Mouse (Mus musculus) heart, adult 2 months (tissue): ENCODE measurements around the gene D930020B18Rik.

Source experiments
- CTCF ChIP-seq: fragments of 200-600 bp; IDR thresholded peaks from 2 replicates; pipeline ENCODE4 v1.8.1; 2022; ENCODE audit warnings: antibody characterized with exemption, mild to moderate bottlenecking, moderate library complexity
- POLR2A ChIP-seq: fragments of 200-500 bp; IDR thresholded peaks from 2 replicates; pipeline ENCODE4 v1.6.1; 2011; ENCODE audit warnings: mild to moderate bottlenecking, low read depth, low read length, control low read depth; ENCODE audit not compliant: insufficient read depth

GRCm38 (mm10) chr10:121663599-121663998, 22.2 kb downstream of the D930020B18Rik start:
- TF ChIP-seq CTCF (no peak), POLR2A (no peak)
